Mouse (Mus musculus): ENCODE measurements at regions not wholly inside any gene's neighbourhood (a gene's known extent, or its start where the extent isn't known, plus 50 kb on each side); places are given as distances from the start of the nearest gene placed in this dataset.
A peak's percentile ranks its signal among the peaks of the same experiment; 100 is the strongest.
"Not testable (repeated sequence)": the region's sequence is repeated elsewhere in the genome, so short reads cannot be mapped to it uniquely, and the experiment has no call there.

DNA sequence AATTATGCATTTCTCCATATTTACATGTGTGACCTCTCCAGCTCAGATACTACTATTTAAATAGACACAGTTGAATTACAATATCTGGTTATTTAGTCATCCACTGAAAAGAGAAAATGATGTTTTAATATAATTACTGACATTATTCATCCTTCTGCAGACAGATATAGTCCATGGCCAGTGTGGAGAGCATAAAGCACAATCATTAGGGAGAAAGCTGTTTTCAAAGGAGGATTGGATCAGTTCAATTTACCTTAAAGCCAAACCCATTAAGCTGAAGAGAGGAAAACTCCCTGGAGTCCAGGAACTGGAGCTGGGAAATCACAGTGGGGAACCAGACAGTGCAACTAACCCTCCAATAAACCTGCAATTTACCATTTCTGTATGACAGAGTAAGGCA, 339.8 kb upstream of the Rgs17 start:
- no peak for DNase-seq (ENCODE audit: low spot score in 2 of 2)

DNA sequence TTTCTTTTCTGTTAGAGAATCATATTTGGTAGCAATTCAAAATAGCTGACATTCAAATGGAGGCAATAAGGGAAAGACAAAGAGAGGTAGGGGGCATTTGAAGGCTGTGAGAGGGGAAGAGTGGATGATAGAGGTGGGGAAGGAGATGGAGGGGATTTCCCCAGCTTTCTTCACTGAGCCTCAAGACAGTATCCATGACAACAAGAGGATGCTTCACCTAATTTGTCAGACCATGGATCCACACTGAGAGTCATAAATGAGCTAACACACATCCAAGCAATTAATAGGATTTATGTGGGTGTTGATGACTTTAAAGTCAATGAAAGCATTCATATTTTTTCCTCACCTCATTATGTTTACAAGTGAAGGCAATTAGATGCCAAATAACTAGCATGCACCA, 343.5 kb upstream of the Rgs17 start:
- DNase-seq (ENCODE audit: low spot score in 2 of 2) = no peak

DNA sequence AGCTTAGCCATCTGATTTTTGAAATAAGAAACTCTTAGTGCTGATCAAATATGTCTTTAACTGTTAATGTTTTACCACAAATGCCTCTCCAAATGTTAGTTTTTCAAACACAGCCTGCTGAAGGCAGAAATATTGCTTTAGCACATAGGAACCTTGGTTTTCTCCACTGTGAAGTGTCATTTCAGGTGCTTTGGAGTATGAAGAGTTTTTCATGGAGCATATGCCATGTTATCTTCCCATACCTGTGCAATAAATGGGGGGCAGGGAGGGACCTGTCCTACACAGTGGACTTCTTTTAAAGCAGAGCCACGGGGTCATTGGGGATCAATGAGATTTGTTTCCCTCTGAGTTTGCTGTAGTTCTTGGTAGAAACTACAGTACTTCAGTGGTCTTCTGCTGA, 369.2 kb upstream of the Rgs17 start:
- no peak for DNase-seq (ENCODE audit: low spot score in 2 of 2)

DNA sequence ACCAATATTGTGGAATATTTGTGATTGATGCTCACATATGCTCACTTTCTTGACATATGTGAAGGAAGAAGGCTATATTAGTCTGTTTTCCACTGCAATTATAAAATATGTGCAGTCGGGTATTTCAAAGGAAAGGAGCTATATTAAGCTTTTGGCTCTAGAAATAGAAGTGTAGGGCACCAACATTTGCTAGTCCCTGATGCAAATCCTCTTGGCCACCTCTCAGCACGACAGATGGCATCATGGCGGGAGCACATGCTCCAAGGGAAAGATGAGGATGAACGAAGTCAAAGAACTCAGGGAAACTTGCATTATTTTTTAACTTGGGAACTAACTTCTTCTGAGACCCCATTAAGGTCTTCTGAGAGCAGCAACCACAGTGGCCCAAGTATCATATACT, 374.4 kb upstream of the Rgs17 start:
- DNase-seq (ENCODE audit: low spot score in 2 of 2) = peak; percentile 11 to 50

DNA sequence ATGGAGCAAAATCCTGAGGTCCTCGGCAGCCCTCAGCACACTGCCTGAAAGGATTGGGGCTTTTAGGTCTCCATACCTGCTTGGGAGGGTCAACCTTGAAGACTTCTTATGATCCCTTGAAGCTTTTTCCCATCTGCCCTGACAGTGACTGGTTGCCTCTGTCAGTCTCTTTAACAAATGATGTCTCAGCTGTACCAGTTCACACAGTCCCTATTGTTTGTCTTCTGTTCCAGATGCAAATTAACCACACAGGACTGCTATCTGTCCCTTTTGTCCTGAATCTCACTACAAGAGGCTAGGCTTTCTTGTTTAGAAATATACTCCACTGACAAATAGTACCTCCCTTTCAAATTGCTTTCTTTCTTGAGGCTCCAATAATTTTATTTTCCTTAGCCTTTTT, 375.6 kb upstream of the Rgs17 start:
- no peak for DNase-seq (ENCODE audit: low spot score in 2 of 2)

DNA sequence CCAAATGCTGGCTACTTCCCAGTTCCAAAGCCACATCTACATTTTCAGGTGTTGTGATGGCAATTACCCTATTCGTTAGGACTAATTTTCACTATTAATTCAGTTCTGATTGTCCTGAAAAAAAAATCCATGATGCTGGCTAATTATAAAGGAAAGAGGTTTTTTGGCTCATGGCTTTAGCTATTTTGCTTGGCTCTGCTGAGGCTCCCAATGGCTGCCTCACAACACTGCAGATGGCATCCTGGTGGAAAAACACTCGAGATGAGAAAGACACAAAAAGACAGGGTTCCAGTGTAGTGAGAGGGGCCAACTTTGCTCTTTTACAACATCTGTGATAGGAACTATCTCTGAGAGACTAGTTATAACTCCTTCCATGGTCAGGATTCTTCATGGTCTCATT, 376.5 kb upstream of the Rgs17 start:
- DNase-seq (ENCODE audit: low spot score in 2 of 2) = no peak

DNA sequence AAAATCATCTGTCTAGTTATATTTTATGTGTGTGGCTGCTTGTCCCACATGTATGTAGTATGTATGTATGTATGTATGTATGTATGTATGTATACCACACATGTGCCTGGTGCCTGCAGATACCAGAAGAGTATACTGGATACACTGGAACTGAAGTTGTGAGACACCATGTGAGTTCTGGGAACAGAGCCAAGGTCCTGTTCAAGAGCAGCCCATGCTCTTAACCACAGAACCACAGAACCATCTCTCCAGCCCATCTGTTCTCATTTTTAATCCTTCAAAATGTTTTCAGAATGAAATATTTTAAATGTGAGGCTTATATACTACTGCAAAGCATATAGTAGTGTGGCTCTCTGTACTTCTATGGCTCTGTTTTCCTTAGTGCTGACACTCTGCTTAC, 379.3 kb upstream of the Rgs17 start:
- no peak for DNase-seq (ENCODE audit: low spot score in 2 of 2)

DNA sequence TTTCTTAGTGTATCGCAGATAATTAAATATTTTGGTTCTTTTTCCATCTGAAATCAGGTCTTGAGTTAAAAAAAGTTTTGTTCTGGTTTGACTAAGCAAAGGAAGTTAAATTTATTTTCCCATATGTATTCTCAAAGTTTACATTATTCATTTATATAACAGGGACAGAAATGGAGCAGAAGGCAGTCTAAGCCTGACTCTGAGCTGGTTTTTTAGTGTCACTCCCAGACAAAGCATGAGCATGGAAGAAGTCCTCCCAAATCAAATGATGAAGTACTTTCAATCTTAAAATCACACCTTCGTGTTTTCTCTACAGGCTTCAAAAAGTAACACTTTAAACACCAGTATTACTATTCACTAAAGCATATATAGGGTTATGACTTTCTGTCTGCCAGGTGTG, 387.2 kb upstream of the Rgs17 start:
- DNase-seq (ENCODE audit: low spot score in 2 of 2) = no peak

DNA sequence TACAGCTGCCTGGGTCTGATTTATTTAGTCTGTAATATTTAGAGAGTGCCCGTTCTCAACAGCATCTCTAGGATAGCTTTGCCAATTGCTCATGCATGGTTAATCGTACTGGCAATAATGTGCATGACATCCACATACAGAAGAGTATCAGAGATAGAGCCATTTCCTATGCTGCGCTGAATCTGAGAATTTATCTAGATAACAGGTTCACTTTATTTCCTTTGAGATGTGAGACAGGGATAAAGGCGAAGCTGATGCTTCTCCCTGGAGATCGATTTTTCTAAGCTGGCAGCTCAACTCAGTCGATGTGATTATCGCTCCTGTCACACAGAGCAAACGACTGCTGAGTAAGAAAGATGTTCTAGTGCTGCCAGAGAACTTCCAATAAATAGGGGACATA, 416.7 kb upstream of the Oprm1 start:
- DNase-seq (ENCODE audit: low spot score in 2 of 2) = no peak

DNA sequence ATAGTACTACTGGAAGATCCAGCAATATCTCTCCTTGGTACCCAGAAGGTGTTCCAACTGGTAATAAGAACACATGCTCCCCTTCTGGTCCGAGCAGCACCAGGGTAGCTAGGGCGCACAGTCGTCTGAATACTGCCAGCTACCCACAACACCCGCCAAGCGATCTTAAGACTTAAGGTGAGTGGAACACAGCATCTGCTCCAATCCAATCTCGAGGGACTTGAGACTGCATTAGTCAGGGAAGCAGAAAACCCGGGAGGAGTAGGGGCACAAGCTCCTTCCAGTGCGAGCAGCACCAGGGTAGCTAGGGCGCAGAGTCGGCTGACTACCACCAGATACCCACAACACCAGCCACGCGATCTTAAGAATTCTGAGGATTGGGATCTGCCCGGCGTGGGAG, 409.1 kb upstream of the Oprm1 start:
- DNase-seq (ENCODE audit: low spot score in 2 of 2) = not testable (repeated sequence)

DNA sequence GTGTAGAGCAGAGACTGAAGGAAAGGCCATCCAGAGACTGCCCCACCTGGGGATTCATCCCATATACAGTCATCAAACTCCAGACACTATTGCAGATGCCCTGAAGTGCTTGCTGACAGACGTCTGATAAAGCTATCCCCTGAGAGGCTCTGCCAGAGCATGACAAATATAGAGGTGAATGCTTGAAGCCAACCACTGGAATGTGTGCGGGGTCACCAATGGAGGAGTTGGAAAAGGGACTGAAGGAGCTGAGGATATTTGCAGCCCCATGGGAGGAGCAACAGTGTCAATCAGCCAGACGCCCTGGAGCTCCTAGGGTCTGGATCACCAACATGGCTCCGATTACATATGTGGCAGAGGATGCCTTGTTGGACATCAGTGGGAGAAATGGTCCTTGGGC, 392.1 kb upstream of the Oprm1 start:
- no peak for DNase-seq (ENCODE audit: low spot score in 2 of 2)

DNA sequence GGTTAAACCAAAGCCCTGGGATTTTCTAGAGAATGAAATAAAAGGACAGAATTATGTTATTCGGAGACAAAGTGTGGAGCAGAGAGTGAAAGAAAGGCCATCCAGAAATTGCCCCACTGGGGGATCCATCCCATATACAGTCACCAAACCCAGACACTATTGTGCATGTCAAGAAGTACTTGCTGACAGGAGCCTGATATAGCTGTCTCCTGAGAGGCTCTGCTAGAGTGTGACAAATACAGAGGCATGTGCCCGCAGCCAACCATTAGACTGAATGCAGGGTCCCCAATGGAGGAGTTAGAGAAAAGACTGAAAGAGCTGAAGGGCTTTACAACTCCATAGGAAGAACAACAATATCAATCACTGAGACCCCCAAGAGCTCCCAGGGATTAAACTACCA, 386.6 kb upstream of the Oprm1 start:
- DNase-seq (ENCODE audit: low spot score in 2 of 2) = no peak

DNA sequence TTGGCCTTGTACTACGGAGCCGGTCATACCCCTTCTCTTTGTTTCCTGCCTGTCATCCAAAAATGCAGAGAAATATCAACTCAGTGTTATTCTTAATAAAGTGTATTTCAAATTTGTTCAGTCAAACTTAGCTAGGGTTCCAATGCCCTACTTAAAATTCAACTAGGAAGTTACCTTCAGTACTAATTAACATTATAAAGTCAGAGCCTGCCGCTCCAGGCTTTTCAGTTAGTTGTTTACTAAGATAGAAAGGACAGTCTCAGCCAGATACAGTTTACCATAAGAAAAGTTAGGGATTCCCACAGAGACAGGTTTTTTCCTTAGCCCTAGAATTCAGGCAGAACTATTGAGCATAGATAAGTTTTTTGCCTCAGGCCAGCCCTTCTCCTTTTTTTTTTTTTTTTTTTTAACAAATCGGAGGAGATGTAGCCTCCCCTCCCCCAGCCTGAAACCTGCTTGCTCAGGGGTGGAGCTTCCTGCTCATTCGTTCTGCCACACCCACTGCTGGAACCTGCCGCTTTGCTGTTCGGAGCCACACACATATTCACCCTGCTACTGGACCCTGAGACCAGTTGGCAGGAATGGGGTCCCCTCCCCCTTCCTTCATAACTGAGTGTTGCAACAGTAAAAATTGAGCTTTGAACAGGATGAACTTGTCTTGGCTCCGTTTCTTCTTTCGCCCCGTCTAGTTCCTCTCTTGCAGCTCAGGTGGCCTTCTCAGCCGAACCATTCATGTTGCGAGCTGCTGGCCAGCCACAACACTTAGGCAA, 340.8 kb upstream of the Oprm1 start:
- DNase-seq (ENCODE audit: low spot score in 2 of 2) = not testable (repeated sequence)

DNA sequence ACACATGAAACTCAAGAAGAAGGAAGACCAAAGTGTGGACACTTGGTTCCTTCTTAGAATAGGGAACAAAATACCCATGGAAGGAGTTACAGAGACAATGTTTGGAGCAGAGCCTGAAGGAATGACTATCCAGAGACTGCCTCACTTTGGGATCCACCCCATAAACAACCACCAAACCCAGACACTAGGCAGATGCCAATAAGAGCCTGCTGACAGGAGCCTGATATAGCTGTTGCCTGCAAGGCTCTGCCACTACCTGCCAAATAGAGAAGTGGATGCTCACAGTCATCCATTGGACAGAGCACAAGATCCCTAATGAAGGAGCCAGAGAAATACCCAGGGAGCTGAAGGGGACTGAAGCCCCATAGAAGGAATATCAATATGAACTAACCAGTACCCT, 340.1 kb upstream of the Oprm1 start:
- not testable (repeated sequence) for DNase-seq (ENCODE audit: low spot score in 2 of 2)

DNA sequence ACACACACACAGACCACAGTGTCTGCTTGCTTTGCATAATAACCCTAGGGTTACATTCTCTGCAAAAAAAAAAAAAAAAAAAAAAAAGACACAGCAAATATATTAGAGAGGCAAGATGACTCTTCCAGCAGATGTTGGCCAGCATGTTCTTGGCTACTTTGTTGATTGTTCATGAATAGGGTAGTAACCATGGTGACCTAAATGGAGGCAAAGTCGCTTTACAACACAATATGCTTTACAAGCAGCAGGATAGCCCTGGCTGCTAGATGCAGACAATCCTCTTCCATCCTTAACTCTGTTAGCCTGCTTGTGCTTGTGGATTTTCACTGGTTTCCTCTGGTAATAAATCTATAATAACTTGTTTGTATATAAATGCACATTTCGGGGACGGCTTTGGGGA, 292.5 kb upstream of the Oprm1 start:
- DNase-seq (ENCODE audit: low spot score in 2 of 2) = no peak

DNA sequence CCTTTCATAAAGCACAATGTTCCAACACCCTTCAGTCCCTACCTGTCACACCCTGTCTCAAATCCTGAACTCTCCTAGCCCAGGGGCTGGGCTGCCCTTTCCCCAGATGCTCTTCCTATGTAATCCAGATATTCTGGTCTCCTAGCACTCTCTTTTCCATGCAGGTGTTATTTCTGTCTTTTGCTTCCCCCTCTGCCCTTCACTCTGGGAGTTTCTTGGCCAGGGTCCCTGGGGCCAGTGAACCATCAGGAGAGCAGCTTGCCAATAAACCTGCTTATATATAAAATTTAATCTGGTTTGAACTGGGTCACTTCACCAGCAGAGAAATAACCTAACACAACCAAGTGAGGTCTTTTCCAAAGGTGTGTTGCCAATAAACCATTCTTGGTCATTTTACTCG, 278.0 kb upstream of the Oprm1 start:
- DNase-seq (ENCODE audit: low spot score in 2 of 2) = no peak

DNA sequence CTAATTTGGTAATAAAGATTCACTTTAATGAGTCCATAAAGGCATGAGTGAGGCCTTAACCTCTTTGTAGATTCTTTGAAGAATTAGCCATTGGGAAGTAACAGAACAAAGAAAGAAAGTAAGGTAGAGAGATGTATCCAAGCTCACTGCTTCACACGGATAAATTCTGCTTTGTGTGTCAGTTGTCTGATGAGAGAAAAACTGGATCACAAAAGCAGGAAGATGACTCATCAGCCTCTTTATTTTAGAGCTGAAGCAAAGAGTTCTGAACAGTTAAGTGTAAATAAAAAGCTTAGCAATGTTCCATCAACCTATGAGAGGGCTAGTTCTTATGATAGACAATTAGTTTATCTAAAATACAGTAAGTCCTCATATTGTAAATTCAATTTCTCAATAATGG, 269.7 kb upstream of the Oprm1 start:
- DNase-seq (ENCODE audit: low spot score in 2 of 2) = no peak

DNA sequence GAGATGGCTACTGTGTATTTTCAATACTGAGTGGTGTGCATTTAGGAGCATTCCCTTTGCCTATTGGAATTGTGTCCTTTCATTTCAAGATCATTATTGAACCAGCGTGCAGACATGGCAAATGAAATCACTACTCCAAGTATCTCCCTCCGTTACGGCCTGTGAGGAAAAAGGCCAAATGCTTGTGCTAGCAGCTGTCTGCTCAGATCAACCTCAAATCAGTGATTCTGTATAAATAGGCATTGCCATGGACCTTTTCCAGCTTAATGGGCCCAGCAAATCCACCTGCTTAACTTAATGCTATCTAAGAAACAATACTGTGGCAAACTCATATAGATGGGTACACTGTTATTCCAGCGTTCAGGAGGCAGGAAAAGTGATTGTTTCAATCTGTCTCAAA, 265.6 kb upstream of the Oprm1 start:
- DNase-seq (ENCODE audit: low spot score in 2 of 2) = no peak

DNA sequence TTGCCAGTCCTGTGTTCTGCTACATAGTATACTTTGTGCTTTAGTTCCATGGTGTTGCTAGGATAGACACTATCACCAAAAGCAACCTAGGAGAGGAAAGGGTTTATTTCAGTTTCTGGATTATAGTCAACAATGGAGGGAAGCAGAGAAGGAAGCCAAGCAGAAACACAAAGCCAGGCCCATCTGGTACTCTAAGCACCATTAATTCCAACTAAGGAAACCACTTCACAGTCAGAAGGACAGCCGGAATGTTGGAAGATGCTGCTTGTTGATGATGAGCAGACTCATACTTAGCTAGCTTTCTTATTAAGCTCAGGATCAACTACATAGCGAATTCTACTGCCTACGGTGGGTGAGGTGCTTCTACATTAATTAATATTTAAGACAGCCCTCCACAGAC, 263.2 kb upstream of the Oprm1 start:
- no peak for DNase-seq (ENCODE audit: low spot score in 2 of 2)

DNA sequence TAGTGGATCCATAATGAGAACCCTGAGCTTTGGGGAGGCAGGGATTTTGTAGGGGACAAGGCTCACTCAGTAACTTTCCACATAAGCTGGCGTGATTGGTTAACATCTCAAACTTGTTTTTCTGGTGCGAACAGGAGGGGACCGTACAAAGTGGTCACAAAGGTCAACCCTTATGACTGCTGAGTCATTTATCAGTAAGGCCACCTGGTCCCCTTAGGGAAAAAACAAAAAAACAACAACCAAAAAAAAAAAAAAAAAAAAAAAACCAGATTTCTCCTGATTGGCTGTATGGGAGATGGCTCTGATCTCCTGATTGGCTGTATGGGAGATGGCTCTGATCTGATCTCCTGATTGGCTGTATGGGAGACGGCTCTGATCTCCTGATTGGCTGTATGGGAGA, 244.0 kb upstream of the Oprm1 start:
- DNase-seq (ENCODE audit: low spot score in 2 of 2) = no peak

DNA sequence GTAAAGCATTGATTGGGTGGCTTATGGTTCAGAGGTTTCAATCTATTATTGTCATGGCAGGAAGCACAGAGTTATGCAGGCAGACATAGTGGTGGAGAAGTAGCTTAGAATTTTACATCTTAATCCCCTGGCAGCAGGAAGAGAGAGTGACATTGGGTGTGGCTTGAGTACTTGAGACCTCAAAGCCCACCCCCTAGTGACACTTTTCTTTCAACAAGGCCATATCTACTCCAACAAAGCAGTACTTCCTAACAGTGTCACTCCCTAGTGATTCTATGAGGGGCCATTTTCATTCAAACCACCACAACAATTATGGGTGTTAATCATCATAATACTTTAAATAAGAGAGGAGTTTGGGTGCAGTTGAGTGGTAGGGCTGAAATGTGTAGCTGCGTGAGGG, 195.8 kb upstream of the Oprm1 start:
- no peak for DNase-seq (ENCODE audit: low spot score in 2 of 2)

DNA sequence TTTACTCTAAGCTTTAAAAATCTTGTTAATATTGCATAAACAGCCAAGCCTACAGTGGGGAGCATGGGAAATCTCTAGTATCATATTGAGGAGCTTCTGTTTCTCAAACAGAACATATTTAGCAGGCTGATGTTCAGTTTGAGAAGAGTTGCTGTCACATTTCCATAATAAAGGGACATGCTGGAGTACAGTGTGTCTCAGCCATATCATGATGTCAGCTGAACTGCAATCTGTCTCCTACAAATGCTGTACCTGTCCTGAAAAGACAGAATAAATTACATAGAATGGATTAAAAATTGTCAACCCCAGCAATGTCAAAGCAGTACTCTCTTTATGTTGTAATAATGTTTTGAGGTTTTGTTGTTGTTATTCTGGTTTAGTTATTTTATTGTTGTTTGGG, 179.7 kb upstream of the Oprm1 start:
- DNase-seq (ENCODE audit: low spot score in 2 of 2) = no peak

DNA sequence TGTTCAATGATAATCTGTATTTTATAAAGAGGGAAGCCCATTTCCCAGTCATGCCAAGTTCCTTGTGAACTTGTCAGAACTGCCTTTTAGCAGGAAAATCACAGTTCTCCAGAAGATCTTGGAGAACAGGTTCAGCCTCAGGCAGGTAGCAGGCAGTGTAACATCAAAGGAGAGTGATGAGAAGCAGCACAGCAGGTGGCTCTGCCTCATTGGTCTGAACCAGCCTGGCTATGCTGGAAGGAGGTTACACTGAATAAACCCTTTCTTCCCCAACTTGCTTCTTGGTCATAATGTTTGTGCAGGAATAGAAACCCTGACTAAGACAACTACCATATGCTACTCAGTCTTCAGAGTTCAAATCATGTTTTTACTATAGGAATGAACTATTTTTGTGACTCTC, 172.5 kb upstream of the Oprm1 start:
- not testable (repeated sequence) for DNase-seq (ENCODE audit: low spot score in 2 of 2)

DNA sequence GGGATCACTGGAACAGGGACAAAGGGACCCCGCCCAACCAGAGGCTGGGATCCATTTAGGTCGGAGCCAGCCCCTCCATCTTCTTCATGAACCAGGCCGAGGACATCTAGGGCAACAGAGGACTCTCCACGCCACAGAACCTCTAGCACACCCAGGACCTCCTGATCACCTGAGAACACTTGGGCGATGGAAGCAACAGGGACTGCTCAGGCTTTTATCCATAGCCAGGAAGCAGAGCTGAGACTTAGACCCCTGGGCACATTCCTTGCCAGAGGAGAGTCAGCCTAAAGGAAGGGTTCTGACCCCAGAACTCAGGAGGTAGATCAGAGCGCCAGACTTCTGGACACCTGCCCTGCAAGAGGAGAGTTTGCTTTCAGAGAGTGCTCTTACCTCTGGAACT, 168.1 kb upstream of the Oprm1 start:
- DNase-seq (ENCODE audit: low spot score in 2 of 2) = no peak
